Mouse (Mus musculus): Measurements from ENCODE around the gene Gm12888. TPM values are rescaled to one million over a fixed set of nuclear protein-coding genes. Genes with fewer than 3 reads are reported as not detected.
"Not testable (repeated sequence)": the region's sequence is repeated elsewhere in the genome, so short reads cannot be mapped to it uniquely, and the experiment has no call there.

The Gm12888 gene
- not detected for polyA plus RNA-seq (2017; shearing (Covaris generic))

GRCm38 (mm10) chr4:121324817-121325216, at the start of gene Gm12888:
Gm12888 (minus strand) TSS chr4:121324917.
- ATAC-seq = not testable (repeated sequence)

Other genes starting within 250 kb of the Gm12888 start
- 10 to 100 TPM; 42.8 to 56.3 TPM for gene Zmpste24, start 226.7 kb downstream of the Gm12888 start, polyA plus RNA-seq (2017; shearing (Covaris generic))
- not detected for gene Tmco2, start 215.7 kb downstream of the Gm12888 start, polyA plus RNA-seq (2017; shearing (Covaris generic))
- gene Rlf, start 109.8 kb downstream of the Gm12888 start, polyA plus RNA-seq (2017; shearing (Covaris generic)) = 10 to 100 TPM; 14.1 to 22.1 TPM
- gene Gm12886, start 98.2 kb upstream of the Gm12888 start, polyA plus RNA-seq (2017; shearing (Covaris generic)) = not detected